In genomic region chr11:74499521-74500099, GRCm38 (mm10) we compare ENCODE assay signal across 14 mouse cellular contexts.
DNase-seq lines count a peak whose midpoint lies in the region; ATAC-seq lines count a peak whose summit lies in the region.
"Had no signal": no experiment of that assay in that cellular context is flagged by ENCODE, and none has a peak within 500 bp of the region (broad histone marks: within the 10 kb centered on the region; RNA-seq: fewer than 3 reads in every experiment).

No protein-coding gene starts in this region.

- H3K36me3 ChIP-seq in kidney, embryonic 16.5 days (ENCODE audit: insufficient read depth, low read length), result no peaks in the 10 kb centered on the region
- H3K36me3 ChIP-seq in heart, embryonic 13.5 days, result no peaks in the 10 kb centered on the region
- H3K36me3 ChIP-seq: intestine, embryonic 15.5 days; limb, embryonic 12.5 days had no signal

- peak; percentile 75 for ATAC-seq in kidney, embryonic 16.5 days (ENCODE audit: low FRiP score, low TSS enrichment)
- no peak for ATAC-seq in heart, embryonic 13.5 days (ENCODE audit: extremely low read depth, insufficient number of reproducible peaks, low FRiP score, low TSS enrichment)
- ATAC-seq: intestine, embryonic 15.5 days; liver, postnatal 0 days had no signal

- peaks cover 10% of the 10 kb centered on the region for H3K4me1 ChIP-seq in kidney, embryonic 16.5 days (ENCODE audit: insufficient read depth, low read length)
- peaks cover 30% of the 10 kb centered on the region for H3K4me1 ChIP-seq in heart, embryonic 13.5 days

- H3K4me2 ChIP-seq in kidney, embryonic 16.5 days (replicated peaks; ENCODE audit: low read depth, low read length), result no peak overlapping the region
- H3K4me2 ChIP-seq in heart, embryonic 13.5 days, result 0 out of 2 replicates have a peak overlapping the region, but pooled peaks have one; percentile 2
- H3K4me2 ChIP-seq: intestine, embryonic 15.5 days; limb, embryonic 12.5 days had no signal

- H3K9ac ChIP-seq in kidney, embryonic 16.5 days (replicated peaks; ENCODE audit: low read length), result peak overlapping the region; percentile 20; the same call in 1 of the 2 replicates
- peak overlapping the region; percentile 38; the same call in 1 of the 2 replicates for H3K9ac ChIP-seq in heart, embryonic 13.5 days
- H3K9ac ChIP-seq: intestine, embryonic 15.5 days; limb, embryonic 12.5 days; liver, postnatal 0 days had no signal

- peak; percentile 42 to 47 for DNase-seq in cerebellum, postnatal 10 days
- DNase-seq in cerebellum, adult 9-11 months, result no peak
- no peak for DNase-seq in kidney, adult 11 months
- DNase-seq in embryo, embryonic 10.5 days (ENCODE audit: low spot score), result peak; percentile 38
- no peak for DNase-seq in natural killer cell, adult 2 months (ENCODE audit: low spot score in 2 of 2)
- no peak for DNase-seq in lung, adult 18-20 months
- DNase-seq: adrenal gland, adult 8-10 months; liver, postnatal 0 days had no signal

- 49% methylated on average over 8 of the region's 8 CpGs for WGBS in kidney, embryonic 16.5 days
- 34% methylated on average over 8 of the region's 8 CpGs for WGBS in heart, embryonic 13.5 days

- no peaks in the 10 kb centered on the region for H3K27me3 ChIP-seq in kidney, embryonic 16.5 days (ENCODE audit: insufficient read depth, low read length)
- H3K27me3 ChIP-seq in heart, embryonic 13.5 days (replicated peaks), result no peaks in the 10 kb centered on the region
- H3K27me3 ChIP-seq: intestine, embryonic 15.5 days; limb, embryonic 12.5 days had no signal

- H3K27ac ChIP-seq in kidney, embryonic 16.5 days (ENCODE audit: low read length), result peak overlapping the region; percentile 56; the same call in 1 of the 2 replicates
- H3K27ac ChIP-seq in heart, embryonic 13.5 days (replicated peaks), result peak overlapping the region; percentile 48
- H3K27ac ChIP-seq: intestine, embryonic 15.5 days; limb, embryonic 12.5 days had no signal

- no peak overlapping the region for H3K4me3 ChIP-seq in kidney, embryonic 16.5 days (ENCODE audit: low read length)
- no peak overlapping the region for H3K4me3 ChIP-seq in heart, embryonic 13.5 days
- H3K4me3 ChIP-seq: erythroblast, embryonic 14.5 days; intestine, embryonic 15.5 days; limb, embryonic 12.5 days; myocyte had no signal

- no peaks in the 10 kb centered on the region for H3K9me3 ChIP-seq in kidney, embryonic 16.5 days (ENCODE audit: low read length)
- 0 out of 2 replicates have a peak, but pooled peaks cover 2% of the 10 kb centered on the region for H3K9me3 ChIP-seq in heart, embryonic 13.5 days
- H3K9me3 ChIP-seq: intestine, embryonic 15.5 days; limb, embryonic 12.5 days had no signal

Comparison
In these comparisons a context has a peak if more than half of its experiments do, and no peak if none do; other contexts are left out.
1. DNase-seq: peak in cerebellum, postnatal 10 days (2 of 2) and embryo, embryonic 10.5 days (single experiment); none in cerebellum, adult 9-11 months (single experiment), kidney, adult 11 months (single experiment), natural killer cell, adult 2 months (0 of 2) and lung, adult 18-20 months (0 of 2).